Mouse (Mus musculus) frontal cortex, postnatal 14 days (tissue): ENCODE measurements at regions not wholly inside any gene's neighbourhood (a gene's known extent, or its start where the extent isn't known, plus 50 kb on each side); places are given as distances from the start of the nearest gene placed in this dataset.

Experiments
- DNase-seq, 2 experiments: peaks; one replicate each; pipeline ENCODE4 v3.0.0; 2022; ENCODE audit warnings: low spot score in 2 of 2

- no peak for DNase-seq
Observed at GRCm38 (mm10) chr14:29876668-29877067, 91.4 kb upstream of the Selenok start.

- peak in 1 of 2 experiments; percentile 20 for DNase-seq
Observed at GRCm38 (mm10) chr14:29877671-29878422, 90.3 kb upstream of the Selenok start.

- no peak for DNase-seq
Observed at GRCm38 (mm10) chr14:29878423-29878800, 89.7 kb upstream of the Selenok start.

GRCm38 (mm10) chr14:29879283-29879682, 88.8 kb upstream of the Selenok start:
- no peak for DNase-seq

GRCm38 (mm10) chr14:29882666-29883344, 85.3 kb upstream of the Selenok start:
- DNase-seq = no peak

- DNase-seq = peak; percentile 28 to 30
Observed at GRCm38 (mm10) chr14:29895332-29895988, 72.6 kb upstream of the Selenok start.

GRCm38 (mm10) chr14:29895989-29896675, 72.0 kb upstream of the Selenok start:
- no peak for DNase-seq

GRCm38 (mm10) chr14:29900931-29901330, 67.2 kb upstream of the Selenok start:
- DNase-seq = no peak

- no peak for DNase-seq
Observed at GRCm38 (mm10) chr14:29903574-29903973, 64.5 kb upstream of the Selenok start.

GRCm38 (mm10) chr14:29904856-29905255, 63.3 kb upstream of the Selenok start:
- no peak for DNase-seq

- DNase-seq = no peak
Observed at GRCm38 (mm10) chr14:29909741-29910140, 58.4 kb upstream of the Selenok start.
